Mouse (Mus musculus): Measurements from ENCODE around the gene Ugdh.

Ugdh gene

GRCm38 (mm10) chr5:65428321-65428720 lies 7.4 kb downstream of the Ugdh start:
- peak; percentile 33 for DNase-seq (ENCODE audit: low read depth, low spot score)

DNA sequence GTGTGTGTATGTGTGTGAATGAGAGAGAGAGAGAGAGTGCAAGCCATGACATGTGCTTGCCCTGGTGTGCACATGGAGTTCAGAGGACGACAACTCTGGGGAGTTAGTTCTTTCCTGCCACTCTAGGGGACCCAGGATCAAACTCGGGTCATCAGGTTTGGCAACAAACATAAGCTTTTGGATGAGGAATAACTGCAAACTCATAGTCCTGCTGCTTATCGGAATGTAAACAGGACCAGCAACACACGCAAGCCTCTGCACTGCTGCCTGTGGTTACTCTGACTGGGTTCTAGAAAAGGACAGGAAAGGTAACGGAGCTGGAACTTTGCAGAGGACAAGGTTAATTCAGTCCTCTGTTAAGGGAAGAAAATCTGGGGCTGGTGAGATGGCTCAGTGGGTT lies 10.5 kb downstream of the Ugdh start:
- no peak for DNase-seq (ENCODE audit: low read depth, low spot score)

- DNase-seq (ENCODE audit: low read depth, low spot score), result no peak
Measured at GRCm38 (mm10) chr5:65424215-65424614, 11.5 kb downstream of the Ugdh start.

- DNase-seq (ENCODE audit: low read depth, low spot score), result no peak
Measured at GRCm38 (mm10) chr5:65422803-65423202, 12.9 kb downstream of the Ugdh start.

DNA sequence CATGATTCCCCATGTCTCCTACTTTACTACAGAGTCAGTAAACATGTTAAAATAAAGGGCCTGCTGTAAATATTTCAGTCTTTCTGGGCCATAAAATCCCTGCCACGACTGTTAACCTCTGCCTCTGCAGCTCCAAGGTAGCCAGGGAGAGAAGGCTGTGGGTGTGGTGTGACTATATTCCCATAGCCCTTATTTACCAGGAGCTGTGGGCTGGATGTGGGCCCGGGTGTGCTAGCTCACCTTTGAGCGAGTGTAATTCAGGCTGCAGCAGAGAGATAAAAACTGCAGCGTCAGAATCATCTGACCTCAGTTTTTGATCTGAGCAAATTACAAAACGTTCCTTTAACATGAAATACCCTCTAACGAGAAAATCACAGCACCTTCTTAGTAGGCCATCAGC lies 14.9 kb downstream of the Ugdh start:
- DNase-seq (ENCODE audit: low read depth, low spot score), result no peak

DNA sequence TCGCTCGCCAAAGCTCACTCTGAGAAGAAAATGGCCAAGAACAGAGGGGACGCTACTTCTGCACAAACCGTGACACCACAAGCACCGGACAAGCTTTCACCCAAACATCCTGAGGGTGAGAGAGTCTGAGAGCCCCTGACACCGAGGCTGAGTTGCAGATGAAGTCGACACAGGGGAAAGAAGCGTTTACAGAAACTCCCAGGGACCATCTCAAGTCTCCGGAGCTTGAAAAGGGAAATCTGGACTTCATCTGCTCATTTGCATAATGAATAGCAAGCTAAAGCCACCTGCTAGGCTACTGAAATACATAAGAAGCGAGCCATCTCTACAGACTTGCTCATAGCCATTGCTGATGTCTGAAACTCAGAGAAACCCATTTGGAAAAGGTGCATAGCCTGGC lies 16.6 kb downstream of the Ugdh start:
- DNase-seq (ENCODE audit: low read depth, low spot score), result no peak

GRCm38 (mm10) chr5:65415653-65416458 lies 19.9 kb downstream of the Ugdh start:
- peak; percentile 24 for DNase-seq (ENCODE audit: low read depth, low spot score)

- no peak for DNase-seq (ENCODE audit: low read depth, low spot score)
Measured at GRCm38 (mm10) chr5:65407989-65408388, 27.8 kb downstream of the Ugdh start.

GRCm38 (mm10) chr5:65401251-65401994 lies 34.3 kb downstream of the Ugdh start:
- DNase-seq (ENCODE audit: low read depth, low spot score), result no peak

DNA sequence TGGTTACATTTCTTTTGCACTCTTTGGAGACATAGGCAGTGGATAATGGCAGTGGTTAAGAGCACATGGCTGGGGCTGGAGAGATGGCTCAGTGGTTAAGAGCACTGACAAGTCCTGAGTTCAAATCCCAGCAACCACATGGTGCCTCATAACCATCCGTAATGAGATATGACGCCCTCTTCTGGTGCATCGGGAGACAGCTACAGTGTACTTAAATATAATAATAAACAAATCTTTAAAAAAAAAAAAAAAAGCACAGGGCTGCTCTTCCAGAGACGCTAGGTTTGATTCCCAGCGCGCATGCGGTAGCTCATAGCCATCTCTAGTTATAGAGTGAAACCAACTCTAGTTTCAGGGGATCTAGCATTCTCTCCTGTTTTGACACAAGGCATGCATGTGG lies 41.3 kb downstream of the Ugdh start:
- DNase-seq (ENCODE audit: low read depth, low spot score), result no peak

DNA sequence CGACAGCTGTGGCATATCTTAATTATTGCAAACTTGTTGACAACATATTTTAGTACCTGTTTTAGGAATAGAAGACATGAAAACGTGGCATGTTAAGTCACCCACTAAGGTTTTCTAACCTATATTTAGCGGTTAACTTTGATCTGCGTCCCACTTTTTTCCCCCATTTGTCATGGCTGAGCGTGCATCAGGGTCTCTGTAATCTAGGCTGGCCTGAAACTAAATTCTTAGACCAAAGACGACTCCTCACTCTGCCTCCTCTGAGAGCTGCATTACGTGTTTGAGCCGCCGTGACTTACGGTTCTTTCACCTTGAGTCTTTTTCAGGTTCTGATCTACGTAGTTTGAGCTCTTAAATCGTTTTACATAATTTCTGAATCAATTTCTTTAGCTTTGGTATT lies 44.0 kb downstream of the Ugdh start:
- no peak for DNase-seq (ENCODE audit: low read depth, low spot score)

- peak; percentile 96 for DNase-seq (ENCODE audit: low read depth, low spot score)
Measured at GRCm38 (mm10) chr5:65390648-65391644, 44.8 kb downstream of the Ugdh start, which contains the start of the genes Rpl9 and Lias. TSS of gene Rpl9 (minus strand) at chr5:65391444. TSS of gene Lias (plus strand) at chr5:65391497.

GRCm38 (mm10) chr5:65387008-65387867 lies 48.5 kb downstream of the Ugdh start:
- DNase-seq (ENCODE audit: low read depth, low spot score), result no peak

GRCm38 (mm10) chr5:65385704-65386103 lies 50.0 kb downstream of the Ugdh start:
- DNase-seq (ENCODE audit: low read depth, low spot score), result no peak

- no peak for DNase-seq (ENCODE audit: low read depth, low spot score)
Measured at GRCm38 (mm10) chr5:65374746-65375145, 61.0 kb downstream of the Ugdh start.

DNA sequence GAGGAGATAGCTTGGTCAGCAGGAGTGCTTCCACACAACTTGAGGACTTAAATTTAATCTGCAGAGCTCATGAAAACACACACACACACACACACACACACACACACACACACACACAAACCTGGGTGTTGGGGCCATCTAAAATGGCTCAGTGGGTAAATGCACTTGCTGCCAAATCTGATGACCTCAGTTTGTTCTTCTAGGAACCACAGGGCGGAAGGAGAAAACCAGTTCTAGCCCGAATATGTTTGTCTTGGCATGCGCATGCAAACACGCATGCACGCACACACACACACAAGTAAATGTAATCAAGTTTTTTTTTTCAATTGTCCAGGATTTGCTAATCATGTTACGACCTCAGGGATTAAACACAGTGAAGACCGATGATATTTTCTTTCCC lies 64.2 kb downstream of the Ugdh start:
- no peak for DNase-seq (ENCODE audit: low read depth, low spot score)

DNA sequence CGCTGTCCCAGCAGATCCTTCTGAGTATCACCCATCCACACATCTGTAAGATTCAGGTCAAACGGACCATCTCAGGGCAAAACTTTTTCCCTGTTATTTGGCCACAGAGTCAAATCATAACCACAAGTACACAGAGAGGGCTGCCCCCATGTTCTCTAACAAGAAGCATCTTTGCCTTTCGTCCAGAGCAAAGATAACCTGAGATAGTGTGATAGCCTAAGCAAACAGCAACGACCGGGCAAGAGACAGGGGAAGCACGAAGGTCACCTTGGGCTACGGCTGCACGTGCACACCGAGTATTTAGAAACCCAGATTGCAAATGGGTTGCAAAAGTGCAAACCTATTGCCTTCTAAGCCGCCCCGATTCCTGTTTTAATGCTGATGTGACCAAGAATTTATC lies 67.9 kb downstream of the Ugdh start:
- DNase-seq (ENCODE audit: low read depth, low spot score), result no peak

Data from WW6 (cell line).